Mouse (Mus musculus): ENCODE measurements around the gene Phf10. TPM values are rescaled to one million over a fixed set of nuclear protein-coding genes. Genes with fewer than 3 reads are reported as not detected.
"Not testable (repeated sequence)": the region's sequence is repeated elsewhere in the genome, so short reads cannot be mapped to it uniquely, and the experiment has no call there.

The Phf10 gene
- total RNA-seq, 2 experiments from 2014 or later: 117 to 251 TPM

GRCm38 (mm10) chr17:14944551-14944950 is 16.5 kb downstream of the Phf10 start:
- ATAC-seq (replicated peaks; ENCODE audit: low FRiP score, poor library complexity, severe bottlenecking): no peak

DNA sequence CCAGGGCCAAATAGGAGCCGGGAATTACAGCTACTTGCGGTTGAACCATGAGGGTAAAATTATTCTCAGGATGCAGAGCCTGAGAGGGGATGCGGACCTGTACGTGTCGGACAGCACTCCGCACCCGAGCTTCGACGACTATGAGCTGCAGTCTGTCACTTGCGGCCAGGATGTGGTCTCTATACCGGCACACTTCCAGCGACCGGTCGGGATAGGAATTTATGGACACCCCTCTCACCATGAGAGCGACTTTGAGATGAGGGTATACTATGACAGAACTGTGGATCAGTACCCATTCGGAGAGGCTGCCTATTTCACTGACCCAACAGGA is 17.4 kb downstream of the Phf10 start:
- ATAC-seq (replicated peaks; ENCODE audit: low FRiP score, poor library complexity, severe bottlenecking): 0 out of 2 replicates have a peak, but pooled peaks have one; percentile 11

DNA sequence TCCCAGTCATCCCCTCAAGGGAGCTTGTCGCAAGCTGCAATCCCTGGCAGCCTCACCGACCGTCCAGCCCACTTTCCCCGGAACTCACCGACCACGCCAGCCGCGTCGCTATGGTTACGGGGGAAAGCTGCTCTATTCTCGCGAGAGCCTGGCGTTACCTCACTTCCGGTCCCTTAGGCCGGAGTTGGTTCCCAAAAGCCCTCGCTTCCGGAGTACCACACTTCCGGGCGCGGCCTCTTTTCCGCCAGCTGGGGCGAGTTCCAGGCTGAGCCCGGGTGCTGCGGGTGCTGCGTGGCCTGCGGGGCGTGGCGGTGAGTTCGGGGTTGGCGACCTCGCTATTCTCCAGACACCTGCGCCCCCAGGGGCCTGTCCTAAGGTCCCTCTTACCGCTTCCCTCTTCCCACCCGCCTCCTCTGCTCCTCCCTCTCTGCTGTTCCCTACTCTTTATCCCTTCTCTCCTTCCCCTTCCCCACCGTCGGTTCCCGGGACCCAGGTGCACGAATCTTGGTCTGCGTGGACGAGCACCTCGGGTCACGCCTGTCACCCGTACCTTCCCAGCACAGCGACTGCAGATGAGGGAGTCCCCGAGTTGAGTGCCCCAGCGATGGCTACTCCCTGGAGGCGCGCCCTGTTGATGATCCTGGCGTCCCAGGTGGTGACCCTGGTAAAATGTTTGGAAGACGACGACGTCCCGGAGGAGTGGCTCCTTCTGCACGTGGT is 17.9 kb downstream of the Phf10 start, which contains the start of the genes Wdr27 and 1600012H06Rik:
Gene Wdr27, minus strand, starts transcription at position 150 of the 720 bp plus-strand sequence.
Gene 1600012H06Rik, plus strand, starts transcription at position 176 of the 720 bp plus-strand sequence.
- ATAC-seq (replicated peaks; ENCODE audit: low FRiP score, poor library complexity, severe bottlenecking): peak; percentile 99

GRCm38 (mm10) chr17:14942181-14942580 is 18.9 kb downstream of the Phf10 start:
- not testable (repeated sequence) for ATAC-seq (replicated peaks; ENCODE audit: low FRiP score, poor library complexity, severe bottlenecking)

DNA sequence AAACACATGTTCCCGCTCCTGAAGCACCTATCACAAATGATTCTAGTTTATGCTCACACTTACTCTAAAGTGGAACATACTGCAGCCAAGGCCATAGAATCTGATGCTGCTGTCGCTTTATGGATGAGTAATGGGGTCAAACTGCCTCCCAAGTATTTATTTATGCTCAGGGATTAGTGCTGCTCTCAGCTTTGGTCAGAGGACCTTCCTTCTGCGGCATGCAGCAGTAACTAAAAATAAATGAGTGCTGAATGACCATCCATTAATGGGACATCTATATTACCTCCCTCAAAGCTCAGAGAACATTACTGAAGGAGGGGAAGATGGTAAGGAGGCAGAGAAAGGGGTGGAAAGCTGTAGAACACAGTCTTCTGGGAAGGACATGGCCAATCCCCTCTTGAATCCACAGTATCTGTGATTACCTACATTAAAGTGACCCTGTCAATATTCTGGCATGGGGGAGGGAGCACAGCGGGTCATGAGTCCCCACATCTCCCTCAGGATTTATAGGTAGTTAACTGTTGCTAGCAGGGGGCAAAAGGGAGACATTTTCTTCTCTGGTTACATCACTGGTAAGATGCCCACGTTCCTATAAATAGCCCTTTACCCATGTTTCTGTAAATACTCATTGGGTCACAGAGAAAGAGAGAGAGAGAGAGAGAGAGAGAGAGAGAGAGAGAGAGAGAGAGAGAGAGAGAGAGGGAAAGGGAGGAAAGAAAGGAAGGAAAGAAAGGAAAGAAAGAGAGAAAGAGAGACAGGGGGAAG is 25.1 kb downstream of the Phf10 start:
- ATAC-seq (replicated peaks; ENCODE audit: low FRiP score, poor library complexity, severe bottlenecking): no peak

DNA sequence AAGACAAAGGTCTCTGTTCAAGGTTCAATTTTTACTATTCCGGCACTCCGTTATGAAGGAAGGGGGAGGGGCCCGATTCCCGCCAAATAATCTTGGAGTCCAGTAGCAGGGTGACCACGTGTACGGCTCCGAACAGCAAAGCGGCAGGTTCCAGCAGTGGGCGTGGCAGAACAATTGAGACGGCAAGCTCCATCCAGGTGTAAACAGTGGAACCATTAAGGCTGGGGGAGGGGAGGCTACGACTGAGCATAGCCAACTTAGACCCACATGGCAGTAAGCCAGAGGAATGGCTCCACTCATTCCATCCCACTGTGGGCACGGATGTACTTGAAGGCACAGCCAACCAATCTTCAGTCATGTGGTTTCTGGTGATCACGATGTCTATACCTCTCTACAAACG is 25.8 kb downstream of the Phf10 start:
- ATAC-seq (replicated peaks; ENCODE audit: low FRiP score, poor library complexity, severe bottlenecking): not testable (repeated sequence)

DNA sequence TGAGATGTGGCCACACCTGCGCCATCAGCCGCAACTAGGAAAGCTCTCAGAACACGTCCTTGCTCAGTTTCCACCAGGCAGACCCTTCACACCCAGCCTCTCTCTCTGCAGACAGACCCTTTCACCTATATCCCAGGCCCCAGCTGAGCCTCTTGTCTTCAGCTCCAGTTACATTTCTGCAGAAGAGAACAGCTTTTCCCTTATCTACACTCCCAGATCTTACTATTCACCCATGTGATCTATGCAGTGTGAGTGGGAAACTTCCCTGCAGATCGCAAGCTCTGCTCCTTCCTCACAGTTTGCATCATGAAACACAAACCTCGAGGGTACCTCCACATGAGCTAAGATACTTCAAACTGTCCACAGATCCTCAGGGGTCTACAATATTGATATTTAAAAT is 29.6 kb downstream of the Phf10 start:
- no peak for ATAC-seq (replicated peaks; ENCODE audit: low FRiP score, poor library complexity, severe bottlenecking)

- ATAC-seq (replicated peaks; ENCODE audit: low FRiP score, poor library complexity, severe bottlenecking): no peak
These were observed 30.4 kb downstream of the Phf10 start for GRCm38 (mm10) chr17:14930697-14931096.

DNA sequence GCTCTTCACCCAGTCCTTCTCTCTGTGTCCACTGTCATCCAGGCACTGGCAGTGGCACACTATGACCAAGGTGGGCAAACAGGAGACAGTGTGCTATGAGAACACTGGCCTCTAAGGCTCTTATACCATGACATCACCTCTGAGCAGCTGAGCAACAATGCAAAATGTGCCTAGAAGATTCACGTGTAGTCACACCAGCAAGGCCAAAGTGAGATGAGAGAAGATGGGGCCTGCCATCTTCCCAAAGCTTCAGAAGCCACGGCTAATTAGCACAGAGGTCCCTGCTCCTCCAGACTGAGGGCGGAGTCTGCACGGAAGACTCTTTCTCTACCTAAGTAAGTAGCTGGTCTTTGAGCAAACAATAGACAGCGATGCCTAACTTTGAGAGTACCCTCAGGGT is 32.4 kb downstream of the Phf10 start:
- ATAC-seq (replicated peaks; ENCODE audit: low FRiP score, poor library complexity, severe bottlenecking): no peak

DNA sequence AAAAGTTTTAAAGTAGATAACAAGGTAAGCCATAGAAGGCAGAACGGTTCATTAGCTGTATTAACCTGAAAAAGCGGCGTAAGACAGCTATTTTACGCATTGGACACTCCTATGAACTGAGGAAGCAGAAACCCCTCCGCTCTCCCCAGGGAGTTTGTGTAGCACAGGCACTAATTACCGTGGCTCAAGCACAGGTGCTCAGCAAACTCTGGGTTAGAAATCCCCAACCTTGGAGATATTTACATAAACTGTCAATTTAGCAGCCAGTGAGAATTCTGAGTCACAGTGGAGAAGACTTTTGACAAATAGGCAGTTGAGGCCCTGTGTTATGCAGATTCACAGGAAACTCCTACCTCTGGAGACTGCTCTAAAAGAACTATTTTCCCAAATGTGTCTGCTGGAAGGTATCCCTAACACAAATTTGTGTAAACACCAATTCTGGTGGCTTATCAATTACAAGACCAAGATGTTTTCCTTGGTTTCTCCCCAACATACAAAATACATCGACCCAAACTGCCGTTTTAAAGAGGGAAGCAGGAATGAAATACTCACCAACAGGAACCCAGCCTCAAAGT is 33.3 kb downstream of the Phf10 start:
- no peak for ATAC-seq (replicated peaks; ENCODE audit: low FRiP score, poor library complexity, severe bottlenecking)

DNA sequence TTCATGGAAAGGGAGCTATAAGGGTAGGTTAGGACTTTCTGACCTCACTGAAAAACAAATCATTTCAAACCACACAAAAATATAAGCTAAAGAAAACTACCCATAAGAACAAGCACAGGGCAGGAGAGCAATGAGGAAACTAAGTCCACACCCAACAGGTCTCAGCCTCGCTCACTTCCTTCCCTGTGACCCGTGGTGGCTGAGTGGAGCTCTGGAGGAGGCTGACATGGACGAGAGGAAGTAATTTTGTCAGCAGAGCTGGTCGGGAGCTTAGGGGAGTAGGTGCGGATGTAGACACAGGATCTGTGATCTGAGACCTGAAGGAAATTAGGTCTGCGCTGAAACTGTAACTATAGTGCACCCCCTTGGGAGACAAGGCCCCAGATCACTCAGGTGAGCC is 39.5 kb downstream of the Phf10 start:
- ATAC-seq (replicated peaks; ENCODE audit: low FRiP score, poor library complexity, severe bottlenecking): no peak

DNA sequence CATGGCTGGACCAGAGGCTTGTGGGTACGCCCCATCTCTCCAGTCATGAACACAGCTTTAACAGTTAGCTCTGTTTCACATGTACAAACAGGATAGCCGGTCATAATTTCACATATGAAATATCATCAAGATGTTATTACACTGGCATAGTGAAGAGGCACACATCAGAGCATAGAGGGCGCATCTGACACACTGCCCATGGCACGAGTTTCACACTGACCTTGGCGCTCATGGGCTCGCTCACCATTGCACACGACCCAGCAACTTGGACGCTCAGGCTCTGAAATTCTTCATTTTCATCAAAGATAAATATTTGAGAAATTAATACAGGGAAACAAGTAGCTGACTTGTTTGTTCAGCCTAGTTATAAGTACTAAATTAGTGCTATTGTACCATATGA is 43.2 kb downstream of the Phf10 start:
- no peak for ATAC-seq (replicated peaks; ENCODE audit: low FRiP score, poor library complexity, severe bottlenecking)

DNA sequence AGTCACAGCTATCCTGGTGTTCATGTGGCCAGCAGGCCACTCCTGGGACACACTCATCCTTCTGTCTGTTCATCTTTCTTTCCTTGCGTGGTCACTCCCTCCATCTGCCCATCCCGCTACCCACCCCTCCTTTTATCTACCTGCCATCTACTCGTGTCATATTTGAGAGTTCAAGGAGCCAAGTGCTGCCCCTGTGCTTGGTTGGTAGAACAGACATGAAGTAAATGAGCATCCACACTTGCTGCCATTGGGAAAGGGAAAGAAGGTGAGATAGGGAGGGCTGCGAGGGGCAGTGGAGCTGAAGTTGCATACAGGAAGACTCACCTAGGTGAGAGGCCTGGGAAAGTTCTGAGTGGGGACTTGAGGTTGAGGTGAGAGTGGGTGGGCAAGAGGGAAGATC is 46.7 kb downstream of the Phf10 start:
- ATAC-seq (replicated peaks; ENCODE audit: low FRiP score, poor library complexity, severe bottlenecking): no peak

GRCm38 (mm10) chr17:14912981-14913380 is 48.1 kb downstream of the Phf10 start:
- no peak for ATAC-seq (replicated peaks; ENCODE audit: low FRiP score, poor library complexity, severe bottlenecking)

- no peak for ATAC-seq (replicated peaks; ENCODE audit: low FRiP score, poor library complexity, severe bottlenecking)
These were observed 48.7 kb downstream of the Phf10 start for GRCm38 (mm10) chr17:14912420-14912819.

GRCm38 (mm10) chr17:14910771-14911170 is 50.3 kb downstream of the Phf10 start:
- ATAC-seq (replicated peaks; ENCODE audit: low FRiP score, poor library complexity, severe bottlenecking): no peak

DNA sequence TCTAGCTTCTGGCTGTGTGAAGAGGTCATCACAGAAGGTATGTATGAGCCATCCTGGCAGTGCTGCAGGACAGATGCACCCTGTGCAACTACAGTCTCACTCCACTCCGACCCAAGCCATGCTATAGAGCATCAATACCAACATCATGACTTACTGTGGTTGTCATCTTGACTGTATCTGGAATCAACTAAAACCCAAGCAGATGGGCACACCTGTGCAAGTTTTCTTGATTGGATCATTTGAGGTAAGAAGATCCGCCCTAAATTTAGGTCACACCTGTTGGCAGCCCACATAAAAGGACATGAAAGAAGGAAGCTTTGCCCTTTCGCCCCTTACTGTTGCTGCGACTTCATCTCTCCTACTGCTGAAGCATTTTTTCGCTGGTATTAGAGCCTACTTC is 51.7 kb downstream of the Phf10 start:
- ATAC-seq (replicated peaks; ENCODE audit: low FRiP score, poor library complexity, severe bottlenecking): no peak

DNA sequence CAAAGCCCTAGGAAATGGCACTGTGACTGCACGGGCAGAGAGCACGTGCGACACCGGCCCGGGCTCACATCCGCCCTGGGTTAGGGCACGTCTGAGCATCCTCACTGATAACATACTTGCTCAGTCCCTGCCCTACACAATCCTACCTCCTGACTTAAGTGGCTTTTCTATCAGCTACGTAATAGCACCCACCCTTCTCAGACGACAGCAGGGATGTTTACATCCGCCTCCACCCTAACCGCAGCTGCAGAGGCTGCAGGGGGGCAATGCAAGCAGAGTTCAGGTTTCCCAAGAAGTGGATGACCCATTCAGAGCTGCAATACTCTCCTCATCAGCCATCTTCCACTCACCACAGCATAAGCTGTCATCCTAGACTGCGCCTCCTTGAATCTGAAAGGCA is 53.9 kb downstream of the Phf10 start:
- ATAC-seq (replicated peaks; ENCODE audit: low FRiP score, poor library complexity, severe bottlenecking): no peak

DNA sequence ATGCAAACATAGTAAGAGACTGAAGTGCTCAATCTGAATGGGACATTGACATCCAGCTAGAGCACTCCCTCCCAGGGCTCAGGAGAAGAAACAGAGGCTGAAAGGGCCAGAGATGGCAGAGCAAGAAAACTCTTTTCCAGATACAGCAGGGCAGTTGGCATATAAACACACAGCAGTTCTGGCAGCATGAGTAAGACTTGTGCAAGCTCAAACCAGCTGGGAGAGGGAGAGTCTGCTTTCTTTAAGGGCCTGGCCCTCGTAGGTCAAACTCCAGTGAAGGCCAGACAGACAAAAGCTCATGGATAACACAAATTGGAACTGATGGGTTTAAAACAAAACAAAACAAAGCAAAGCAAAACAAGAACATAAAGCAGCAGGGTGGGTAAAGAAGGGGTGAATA is 54.5 kb downstream of the Phf10 start:
- no peak for ATAC-seq (replicated peaks; ENCODE audit: low FRiP score, poor library complexity, severe bottlenecking)

DNA sequence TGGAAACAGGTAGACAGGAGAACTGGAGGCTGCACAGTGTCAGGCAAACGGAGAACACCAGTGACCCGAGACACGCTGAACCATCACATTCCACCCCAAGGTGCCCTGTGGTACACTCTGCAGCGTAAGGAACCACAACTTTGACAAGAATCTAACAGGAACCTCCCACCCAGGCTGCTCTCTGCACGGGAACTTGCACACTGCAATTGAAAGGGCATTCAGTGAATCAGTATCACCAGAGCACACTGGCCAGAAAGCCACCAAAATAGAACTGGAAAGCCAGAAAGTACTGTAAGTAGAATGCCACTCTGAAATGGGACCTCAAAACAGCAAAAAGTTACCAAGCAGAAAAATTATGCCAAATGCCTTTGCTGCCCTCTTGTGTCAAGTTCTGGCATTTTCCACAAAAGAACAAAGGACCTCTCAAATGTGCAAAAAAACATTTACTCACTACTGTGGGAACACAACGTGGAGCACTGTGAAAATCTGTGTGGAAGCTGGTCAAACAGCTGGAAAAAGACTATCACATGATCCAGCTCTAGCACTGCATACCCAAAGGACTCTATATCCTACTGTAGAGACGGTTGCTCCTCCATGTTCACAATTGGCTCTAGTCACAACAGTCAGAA is 56.3 kb downstream of the Phf10 start:
- ATAC-seq (replicated peaks; ENCODE audit: low FRiP score, poor library complexity, severe bottlenecking): no peak

DNA sequence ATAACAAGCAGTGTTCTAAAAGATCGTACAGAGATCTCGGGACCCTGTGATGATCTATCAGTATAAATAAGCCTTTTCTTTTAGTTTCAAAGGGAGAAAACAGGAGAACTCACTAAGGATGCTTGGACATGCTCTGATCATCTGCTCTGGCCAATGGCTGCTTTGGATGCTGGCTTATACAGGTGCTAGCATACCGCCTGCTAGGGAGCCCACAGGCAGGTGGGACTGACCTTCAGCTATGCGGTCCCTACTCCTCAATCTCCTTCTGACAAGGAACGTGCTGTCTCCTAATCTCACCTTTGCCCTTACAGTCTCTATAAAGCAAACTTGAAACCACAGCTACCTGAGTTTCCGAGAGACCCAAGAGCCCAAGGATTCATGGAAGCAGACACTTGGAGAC is 56.9 kb downstream of the Phf10 start:
- ATAC-seq (replicated peaks; ENCODE audit: low FRiP score, poor library complexity, severe bottlenecking): no peak

All from erythroid progenitor cell, adult 5-6 weeks (primary cell).